Mouse (Mus musculus): Measurements from ENCODE around the gene Slc1a3. TPM values are rescaled to one million over a fixed set of nuclear protein-coding genes. Genes with fewer than 3 reads are reported as not detected.

The Slc1a3 gene
- polyA plus RNA-seq, 1 experiment from 2014 or later: 0.47 TPM

- Histone ChIP-seq H3K4me3 (ENCODE audit: low read depth, low read length) (no peak overlapping the region), H3K9me3 (replicated peaks; ENCODE audit: control insufficient read depth, low read length) (no peaks in the 10 kb centered on the region), H3K27ac (ENCODE audit: low read length) (no peak overlapping the region), H3K27me3 (ENCODE audit: control insufficient read depth, insufficient read depth, low read depth, low read length) (no peaks in the 10 kb centered on the region), H3K4me1 (ENCODE audit: control insufficient read depth, low read depth, low read length) (no peaks in the 10 kb centered on the region), H3K36me3 (ENCODE audit: control insufficient read depth, insufficient read depth) (no peaks in the 10 kb centered on the region), H3K9ac (ENCODE audit: low read depth, low read length) (no peak overlapping the region), H3K4me2 (ENCODE audit: low read depth, low read length) (no peak overlapping the region)
- no peak for ATAC-seq (ENCODE audit: low read depth)
- 68% methylated on average over 12 of the region's 12 CpGs for WGBS (ENCODE audit: insufficient replicate concordance)
These were observed 115.3 kb downstream of the Slc1a3 start for GRCm38 (mm10) chr15:8595226-8595625.

GRCm38 (mm10) chr15:8589503-8590116, 121.0 kb downstream of the Slc1a3 start:
- Histone ChIP-seq H3K9me3 (replicated peaks; ENCODE audit: control insufficient read depth, low read length) (no peaks in the 10 kb centered on the region), H3K4me3 (ENCODE audit: low read depth, low read length) (no peak overlapping the region), H3K9ac (ENCODE audit: low read depth, low read length) (no peak overlapping the region), H3K27ac (ENCODE audit: low read length) (no peak overlapping the region), H3K4me2 (ENCODE audit: low read depth, low read length) (no peak overlapping the region), H3K4me1 (ENCODE audit: control insufficient read depth, low read depth, low read length) (no peaks in the 10 kb centered on the region), H3K36me3 (ENCODE audit: control insufficient read depth, insufficient read depth) (no peaks in the 10 kb centered on the region), H3K27me3 (ENCODE audit: control insufficient read depth, insufficient read depth, low read depth, low read length) (no peaks in the 10 kb centered on the region)
- ATAC-seq (ENCODE audit: low read depth): no peak
- 10% methylated on average over 11 of the region's 11 CpGs for WGBS (ENCODE audit: insufficient replicate concordance)

GRCm38 (mm10) chr15:8588065-8588464, 122.5 kb downstream of the Slc1a3 start:
- Histone ChIP-seq H3K4me2 (ENCODE audit: low read depth, low read length) (no peak overlapping the region), H3K27ac (ENCODE audit: low read length) (no peak overlapping the region), H3K9ac (ENCODE audit: low read depth, low read length) (no peak overlapping the region), H3K36me3 (ENCODE audit: control insufficient read depth, insufficient read depth) (no peaks in the 10 kb centered on the region), H3K4me3 (ENCODE audit: low read depth, low read length) (no peak overlapping the region), H3K4me1 (ENCODE audit: control insufficient read depth, low read depth, low read length) (no peaks in the 10 kb centered on the region), H3K9me3 (replicated peaks; ENCODE audit: control insufficient read depth, low read length) (no peaks in the 10 kb centered on the region), H3K27me3 (ENCODE audit: control insufficient read depth, insufficient read depth, low read depth, low read length) (no peaks in the 10 kb centered on the region)
- no peak for ATAC-seq (ENCODE audit: low read depth)
- WGBS (ENCODE audit: insufficient replicate concordance): 70% methylated on average over 5 of the region's 5 CpGs

GRCm38 (mm10) chr15:8586822-8587281, 123.7 kb downstream of the Slc1a3 start:
- no peaks in the 10 kb centered on the region for H3K4me1 ChIP-seq (ENCODE audit: control insufficient read depth, low read depth, low read length)
- H3K27me3 ChIP-seq (ENCODE audit: control insufficient read depth, insufficient read depth, low read depth, low read length): no peaks in the 10 kb centered on the region
- H3K9ac ChIP-seq (ENCODE audit: low read depth, low read length): no peak overlapping the region
- 69% methylated on average over 9 of the region's 9 CpGs for WGBS (ENCODE audit: insufficient replicate concordance)
- no peaks in the 10 kb centered on the region for H3K36me3 ChIP-seq (ENCODE audit: control insufficient read depth, insufficient read depth)
- no peak for ATAC-seq (ENCODE audit: low read depth)
- H3K4me2 ChIP-seq (ENCODE audit: low read depth, low read length): no peak overlapping the region
- H3K27ac ChIP-seq (ENCODE audit: low read length): no peak overlapping the region
- no peaks in the 10 kb centered on the region for H3K9me3 ChIP-seq (replicated peaks; ENCODE audit: control insufficient read depth, low read length)
- H3K4me3 ChIP-seq (ENCODE audit: low read depth, low read length): no peak overlapping the region

Other genes starting within 250 kb of the Slc1a3 start
- not detected in 2 replicates for gene Gm2310, start 190.8 kb downstream of the Slc1a3 start, polyA plus RNA-seq (2015; fragmentation: Nextera tagmentation; extraction: Ambion mirVana)